Mouse (Mus musculus): ENCODE data around the gene Selenow. TPM values are rescaled to one million over a fixed set of nuclear protein-coding genes. Genes with fewer than 3 reads are reported as not detected.

Gene Selenow
- 550 and 586 TPM in 2 replicates for polyA plus RNA-seq (2015; fragmentation: Nextera tagmentation; extraction: Ambion mirVana)

DNA sequence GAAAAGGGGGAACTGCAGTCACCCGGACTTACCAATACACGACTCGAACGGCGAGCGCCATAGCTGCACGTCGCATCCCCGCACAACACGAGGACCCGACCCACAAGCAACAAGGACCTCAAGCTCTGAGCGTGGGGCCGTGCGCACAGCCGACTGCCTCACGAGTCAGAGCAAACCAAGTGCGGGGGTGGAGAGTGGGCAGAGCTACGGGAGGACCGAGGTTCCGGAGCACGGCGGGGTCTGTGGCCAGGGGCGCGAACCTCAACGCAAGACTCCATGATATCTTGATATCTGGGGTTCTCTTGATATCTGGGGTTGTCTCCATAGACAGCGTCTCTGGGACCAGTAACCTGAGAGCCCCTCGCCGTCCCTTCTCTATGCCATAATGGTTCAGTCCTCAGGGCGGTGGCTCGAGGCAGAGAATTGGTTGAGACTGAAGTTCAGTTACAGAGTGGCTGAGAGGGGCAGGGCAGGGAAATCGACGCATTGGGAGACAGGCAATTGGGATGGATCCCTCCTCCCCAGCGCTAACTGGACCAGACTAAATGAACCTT lies at the start of gene Selenow:
Gene Selenow (minus strand): TSS at position 183 of the 554 bp plus-strand sequence.
- peak; percentile 93 for DNase-seq (ENCODE audit: low spot score)

DNA sequence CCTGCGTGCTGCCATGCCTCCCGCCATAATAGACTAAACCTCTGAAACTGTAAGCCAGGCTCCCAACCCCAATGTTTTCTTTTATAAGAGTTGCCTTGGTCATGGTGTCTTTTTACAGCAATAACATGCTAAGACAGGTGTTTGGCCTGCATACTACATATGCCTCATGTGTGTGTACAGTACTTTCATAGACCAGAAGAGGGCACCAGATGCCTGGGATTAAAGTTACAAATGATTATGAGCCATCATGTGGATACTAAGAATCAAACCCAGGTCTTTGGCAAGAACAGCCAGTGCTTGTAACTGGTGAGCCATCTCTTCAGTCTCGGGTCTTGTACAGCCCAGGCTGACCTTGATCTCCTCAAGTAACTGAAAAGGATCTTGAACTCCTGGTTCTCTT lies 47.5 kb upstream of the Selenow start:
- DNase-seq (ENCODE audit: low spot score) = no peak

DNA sequence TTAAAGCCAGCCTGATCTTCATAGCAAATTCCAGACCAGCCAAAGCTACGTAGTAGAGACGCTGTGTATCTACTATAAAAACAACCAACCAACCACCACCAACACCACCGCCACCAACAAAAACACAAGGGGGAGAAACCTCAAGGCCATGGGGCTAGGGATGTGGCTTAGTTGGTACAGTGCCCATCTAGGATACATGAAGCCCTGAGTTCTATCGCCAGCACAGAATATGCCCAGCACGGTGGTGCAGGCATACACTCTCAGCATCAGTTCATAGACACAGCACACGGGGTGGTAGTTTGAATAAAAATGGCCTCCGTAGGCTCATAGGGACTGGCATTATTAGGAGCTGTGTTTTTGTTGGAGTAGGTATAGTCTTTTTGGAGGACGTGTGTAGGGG lies 46.1 kb upstream of the Selenow start:
- no peak for DNase-seq (ENCODE audit: low spot score)

- DNase-seq (ENCODE audit: low spot score) = peak; percentile 58
Measured at GRCm38 (mm10) chr7:15967312-15967711, 45.1 kb upstream of the Selenow start, which contains the start of gene Ehd2. Gene Ehd2, minus strand, starts transcription at chr7:15967567.

DNA sequence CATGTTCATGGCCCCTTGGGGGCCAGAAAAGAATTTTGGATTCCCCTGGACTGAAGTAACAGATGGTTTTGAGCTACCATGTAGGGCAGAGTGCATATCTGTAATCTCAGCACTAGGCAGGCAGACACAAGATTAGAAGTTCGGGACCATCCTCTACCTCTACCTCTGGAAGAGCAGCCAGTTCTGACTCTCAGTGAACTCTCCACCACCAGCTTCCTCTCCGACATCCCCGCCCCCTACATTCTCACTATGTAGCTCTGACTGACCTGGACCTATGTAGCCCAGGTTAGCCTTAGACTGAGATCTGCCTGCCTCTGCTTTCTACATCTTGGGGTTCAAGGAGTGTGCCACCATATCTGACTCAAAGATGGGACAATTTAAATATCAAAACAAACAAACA lies 44.3 kb upstream of the Selenow start:
- DNase-seq (ENCODE audit: low spot score) = no peak

DNA sequence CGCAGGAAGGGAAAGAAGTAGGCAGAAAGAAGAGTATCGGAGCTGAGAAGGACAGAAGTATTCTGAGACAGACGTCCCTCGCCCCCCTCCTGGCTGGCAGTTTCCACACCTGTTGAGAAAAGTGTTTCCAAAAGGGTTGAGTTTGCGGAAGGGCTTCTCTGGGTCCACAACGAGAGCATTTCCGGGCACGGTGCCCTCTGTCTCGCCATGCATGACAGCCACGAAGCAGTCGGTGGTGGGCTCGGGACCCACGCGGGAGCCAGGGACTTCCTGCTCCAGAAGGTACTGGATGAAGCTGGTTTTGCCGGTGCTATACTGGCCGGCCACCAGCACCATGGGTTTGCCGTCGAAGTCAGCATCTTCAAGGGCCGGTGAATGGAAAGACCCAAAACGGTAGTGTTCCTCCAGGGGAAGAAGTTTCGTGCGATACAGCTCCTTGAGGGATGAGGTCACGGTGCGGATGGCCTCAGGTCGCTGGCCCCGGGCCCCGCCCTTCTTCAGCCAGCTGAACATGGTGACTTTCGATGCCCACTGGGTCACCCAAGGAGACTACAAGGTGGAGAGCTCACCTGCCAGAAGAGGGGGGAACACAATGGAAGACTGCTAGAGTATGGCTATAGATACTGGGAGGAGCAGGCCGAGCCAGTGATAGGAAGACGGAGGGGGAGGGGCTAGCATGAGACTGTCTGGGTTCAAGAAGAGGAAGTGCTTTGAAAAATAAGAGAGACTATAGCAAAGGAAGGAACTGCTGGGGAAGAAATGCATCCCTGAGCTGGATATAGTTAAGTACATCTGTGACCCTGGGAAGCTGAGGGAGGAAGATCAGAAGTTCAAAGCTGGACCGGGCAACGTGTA lies 41.8 kb upstream of the Selenow start:
- no peak for DNase-seq (ENCODE audit: low spot score)

- DNase-seq (ENCODE audit: low spot score) = no peak
Measured at GRCm38 (mm10) chr7:15962311-15963288, 40.4 kb upstream of the Selenow start.

GRCm38 (mm10) chr7:15961798-15962197 lies 39.6 kb upstream of the Selenow start:
- DNase-seq (ENCODE audit: low spot score) = no peak

- no peak for DNase-seq (ENCODE audit: low spot score)
Measured at GRCm38 (mm10) chr7:15961239-15961638, 39.0 kb upstream of the Selenow start.

GRCm38 (mm10) chr7:15960691-15961090 lies 38.5 kb upstream of the Selenow start:
- DNase-seq (ENCODE audit: low spot score) = no peak

DNA sequence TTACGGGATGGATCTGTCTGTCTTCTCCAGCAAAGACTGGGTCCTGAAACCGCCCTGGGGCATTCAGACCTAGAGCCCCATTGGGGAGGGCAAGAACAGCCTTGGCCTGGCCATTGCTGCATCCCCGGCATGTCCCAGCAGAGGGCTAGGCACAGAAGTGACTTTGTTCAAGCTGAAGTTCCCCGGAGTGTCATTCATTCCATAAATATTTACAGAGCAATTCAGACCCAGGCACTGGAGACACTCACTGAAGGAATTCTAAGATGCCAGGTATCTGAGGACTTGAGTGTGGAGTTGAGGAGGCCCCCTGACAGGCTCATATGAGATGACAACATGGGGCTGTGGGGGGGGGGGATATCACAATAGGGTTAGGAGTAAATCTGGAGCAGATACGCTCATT lies 33.9 kb upstream of the Selenow start:
- DNase-seq (ENCODE audit: low spot score) = no peak

DNA sequence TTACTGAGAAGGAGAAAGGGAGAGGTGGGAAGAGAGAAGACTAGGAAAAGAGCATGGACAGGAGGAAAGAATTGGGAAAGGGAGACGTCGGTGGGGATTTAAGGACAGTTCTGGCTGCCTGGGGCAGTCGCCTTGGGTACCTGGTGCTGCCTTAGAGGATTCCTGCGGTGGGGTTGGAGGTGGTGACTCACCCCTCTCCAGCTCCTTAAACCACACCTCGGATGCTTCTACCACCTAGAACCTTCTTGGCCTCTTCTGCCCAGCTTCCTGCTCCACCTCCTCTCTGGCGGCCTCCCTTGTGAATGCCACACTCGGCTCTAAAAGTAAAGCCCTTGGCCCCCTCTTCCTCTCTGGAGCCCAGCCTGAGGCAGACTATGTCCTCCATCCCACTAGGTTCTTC lies 33.3 kb upstream of the Selenow start:
- no peak for DNase-seq (ENCODE audit: low spot score)

DNA sequence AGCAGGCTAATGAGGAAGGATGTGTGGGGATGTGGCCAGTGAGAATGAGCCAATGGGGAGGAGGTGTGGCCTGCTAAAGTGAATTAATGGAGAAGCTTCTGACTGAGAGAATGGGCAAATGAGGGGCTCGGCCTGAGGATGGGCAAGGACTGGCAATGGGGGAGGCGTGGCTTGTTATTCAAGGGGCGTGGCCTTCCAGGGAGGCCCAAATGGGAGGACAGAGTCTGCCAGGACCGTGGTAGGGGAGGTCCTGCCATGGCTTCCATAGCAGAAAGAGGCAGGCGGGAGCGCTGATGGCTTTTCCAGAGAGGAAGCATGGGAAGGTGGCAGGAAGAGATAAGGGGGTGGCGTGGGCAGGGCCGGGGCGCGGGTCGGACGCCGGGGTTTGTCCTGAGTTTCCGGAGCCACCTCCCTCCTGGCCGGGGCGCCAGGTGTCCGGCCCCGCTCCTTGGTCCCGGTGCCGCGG lies 32.8 kb upstream of the Selenow start:
- no peak for DNase-seq (ENCODE audit: low spot score)

- no peak for DNase-seq (ENCODE audit: low spot score)
Measured at GRCm38 (mm10) chr7:15954436-15954835, 32.2 kb upstream of the Selenow start.

GRCm38 (mm10) chr7:15953307-15954074 lies 31.3 kb upstream of the Selenow start:
- DNase-seq (ENCODE audit: low spot score) = no peak

- DNase-seq (ENCODE audit: low spot score) = no peak
Measured at GRCm38 (mm10) chr7:15952416-15952815, 30.2 kb upstream of the Selenow start.

DNA sequence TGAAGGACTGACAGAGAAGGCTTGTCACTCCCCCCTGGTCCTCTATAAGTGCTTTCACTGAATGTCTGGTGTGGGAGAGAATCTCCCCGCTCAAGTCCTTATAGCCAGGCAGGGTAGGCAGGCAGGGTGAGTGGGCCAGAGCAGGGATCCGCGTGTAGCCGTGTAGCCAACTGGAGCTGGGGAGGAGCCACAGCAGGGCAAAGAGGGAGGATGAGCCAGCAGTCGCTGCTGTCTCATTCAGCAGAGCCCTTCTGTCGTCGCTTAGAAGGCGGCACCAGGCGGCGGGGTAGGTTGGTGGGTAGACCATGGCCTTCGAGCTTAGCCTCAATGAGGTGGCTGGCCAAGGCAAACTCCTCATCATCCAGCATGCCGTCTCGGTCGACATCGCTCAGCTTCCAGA lies 27.8 kb upstream of the Selenow start:
- DNase-seq (ENCODE audit: low spot score) = no peak

DNA sequence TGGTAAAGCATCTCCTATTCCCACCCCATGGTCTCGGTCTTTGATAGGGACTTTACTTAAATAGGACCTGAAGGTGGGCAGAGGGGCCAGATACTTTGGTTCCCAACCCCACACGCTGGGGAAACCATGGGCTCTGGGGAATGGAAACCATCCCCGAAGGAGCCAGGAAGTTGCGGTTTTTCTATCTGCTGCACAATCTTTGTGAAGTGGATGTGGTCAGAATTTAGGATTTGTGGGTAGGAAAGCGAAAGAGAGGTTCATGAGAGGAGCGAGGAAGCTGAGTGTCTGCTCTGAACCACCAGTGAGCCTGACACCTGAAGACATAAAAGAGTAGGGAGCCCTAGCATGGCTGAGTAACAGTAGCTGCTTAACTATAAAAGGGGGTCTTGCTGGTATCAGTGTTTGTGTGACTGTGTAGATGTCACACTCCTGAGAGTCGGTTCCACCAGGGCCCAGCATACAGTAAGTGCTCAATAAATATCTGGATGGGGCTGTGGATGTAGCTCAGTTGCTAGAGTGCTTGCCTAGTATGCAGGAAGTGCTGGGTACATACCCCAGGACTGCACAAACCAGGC lies 27.1 kb upstream of the Selenow start:
- peak; percentile 40 for DNase-seq (ENCODE audit: low spot score)

DNA sequence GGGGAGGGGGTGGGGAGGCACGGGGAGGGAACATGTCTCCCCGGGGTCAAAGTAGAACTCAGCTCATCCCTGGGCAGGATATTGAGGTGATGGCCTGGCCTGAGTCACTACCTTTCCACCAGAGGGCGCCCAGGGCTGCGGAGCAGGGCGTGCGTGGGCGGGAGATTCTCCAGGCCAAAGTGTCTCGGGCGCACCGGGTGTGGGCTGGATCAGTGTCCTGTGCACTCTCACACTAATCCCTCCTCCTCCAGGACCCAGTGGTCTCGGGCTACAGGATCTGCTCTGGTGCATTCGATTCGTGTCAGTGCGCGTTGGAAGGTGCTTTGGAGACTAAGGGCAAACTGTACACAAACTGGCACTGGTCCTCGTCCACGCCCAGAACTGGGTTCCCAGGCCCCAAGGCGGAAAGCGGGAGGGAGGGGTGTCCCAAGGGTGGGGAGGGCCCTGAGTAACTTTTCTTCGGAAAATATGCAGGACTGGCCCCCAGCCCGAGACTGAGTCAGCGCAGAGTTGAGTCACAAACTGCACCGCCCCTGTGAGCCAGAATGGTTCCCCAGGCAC lies 26.3 kb upstream of the Selenow start:
- peak; percentile 66 for DNase-seq (ENCODE audit: low spot score)

GRCm38 (mm10) chr7:15947653-15948260 lies 25.6 kb upstream of the Selenow start:
- DNase-seq (ENCODE audit: low spot score) = no peak

All from thymus, postnatal 0 days (tissue).